Mouse (Mus musculus) gonadal fat pad, adult 2 months (tissue): ENCODE measurements around the gene Ttc34. TPM values are rescaled to one million over a fixed set of nuclear protein-coding genes. Genes with fewer than 3 reads are reported as not detected.
A peak's percentile ranks its signal among the peaks of the same experiment; 100 is the strongest.

ENCODE experiments used
- DNase-seq: peaks from one replicate; pipeline ENCODE4 v3.0.0-alpha.2; 2012; ENCODE audit warnings: low read depth
- polyA plus RNA-seq: library from polyadenylated mRNA; depleted of rRNA; stranded (reverse); fragments of >200 nt; gene quantifications from 2 replicates; pipeline ENCODE4 v1.2.3, GENCODE M21; 2012; rRNA removed

Ttc34 gene
- polyA plus RNA-seq, 1 experiment, result 0.92 TPM

DNA sequence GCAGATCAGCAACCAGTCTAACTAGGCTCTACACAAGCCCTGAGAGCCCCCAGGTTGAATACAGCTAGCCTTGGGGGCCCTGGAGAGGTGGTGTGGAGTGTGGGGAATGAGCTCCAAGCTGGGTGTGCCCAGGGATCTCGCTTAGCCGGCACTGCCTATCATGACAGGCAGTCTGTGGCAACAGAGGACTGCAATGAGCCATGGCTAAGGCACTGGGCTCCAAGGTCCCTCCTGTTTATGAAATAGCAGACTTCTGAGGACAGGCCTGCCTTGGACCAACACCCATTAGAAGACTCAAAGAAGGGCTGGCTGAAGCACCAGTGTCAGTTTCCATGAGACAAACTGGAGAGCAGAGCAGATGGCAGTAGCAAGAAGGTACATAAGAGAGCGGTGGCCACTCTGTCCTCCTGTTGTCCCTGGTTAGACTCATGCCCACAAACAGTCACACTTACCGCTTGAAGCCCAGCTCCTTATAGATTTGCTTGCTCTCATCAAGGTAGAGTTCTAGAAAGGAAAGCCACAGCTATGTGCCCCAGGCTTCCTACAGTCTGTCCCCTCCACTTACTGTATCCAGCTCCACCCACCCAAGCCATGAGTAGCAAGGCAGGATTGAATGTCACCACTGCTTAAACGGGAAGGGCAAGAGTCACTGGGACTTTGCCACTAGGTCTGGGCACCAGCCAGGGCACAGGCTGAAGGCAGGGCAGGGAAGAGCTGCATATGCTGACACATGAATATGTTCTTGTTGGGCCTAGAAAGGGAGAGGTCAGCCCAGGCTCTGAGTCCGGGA is 60.6 kb downstream of the Ttc34 start:
- no peak for DNase-seq

DNA sequence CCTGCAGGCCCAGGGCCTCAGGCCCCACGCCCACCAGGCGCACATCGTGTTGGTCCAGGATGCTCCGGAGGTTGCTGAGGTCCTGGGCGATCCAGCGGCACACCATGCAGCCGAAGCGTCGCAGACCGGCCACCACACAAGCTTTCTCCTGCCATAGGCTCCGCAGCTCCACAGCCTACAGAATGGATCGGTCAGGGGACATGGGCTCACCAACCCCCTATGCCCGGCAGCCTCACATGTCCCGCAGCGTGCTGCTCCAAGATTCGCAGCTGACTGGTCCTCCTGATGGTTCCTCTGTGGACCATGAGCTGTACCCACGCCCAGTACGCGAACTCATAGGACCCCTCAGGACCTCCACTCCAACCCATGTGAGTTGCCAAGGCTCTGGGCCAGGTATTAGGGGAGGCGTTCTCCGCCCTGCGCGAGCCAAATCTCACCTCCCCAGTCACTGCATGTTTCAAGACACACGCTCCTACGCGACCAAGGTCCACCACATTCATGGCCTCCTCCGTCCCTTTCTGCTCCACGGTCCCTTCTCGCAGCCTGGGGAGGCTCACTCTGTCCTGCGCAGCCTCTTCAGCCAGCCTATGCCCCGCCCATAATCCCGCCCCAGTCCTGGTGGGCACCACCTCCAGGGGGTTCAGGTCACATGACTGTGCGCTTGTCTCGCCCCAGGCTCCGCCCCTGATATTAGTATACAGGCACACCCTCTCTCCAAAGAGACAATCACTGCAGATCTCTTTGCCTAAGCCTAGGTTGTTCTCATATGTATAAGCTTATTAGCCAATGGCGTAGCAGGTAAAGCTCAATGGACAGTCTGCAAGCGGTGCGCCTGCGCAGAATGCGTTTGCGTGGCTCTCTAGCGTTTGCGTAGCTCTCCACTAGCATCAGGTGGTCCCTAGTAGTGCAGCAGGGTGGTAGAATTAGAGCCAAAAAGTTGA is 61.5 kb downstream of the Ttc34 start, which contains the start of gene Fam213b:
Gene Fam213b, minus strand, starts transcription at position 630 of the 941 bp plus-strand sequence.
- peak; percentile 66 for DNase-seq

DNA sequence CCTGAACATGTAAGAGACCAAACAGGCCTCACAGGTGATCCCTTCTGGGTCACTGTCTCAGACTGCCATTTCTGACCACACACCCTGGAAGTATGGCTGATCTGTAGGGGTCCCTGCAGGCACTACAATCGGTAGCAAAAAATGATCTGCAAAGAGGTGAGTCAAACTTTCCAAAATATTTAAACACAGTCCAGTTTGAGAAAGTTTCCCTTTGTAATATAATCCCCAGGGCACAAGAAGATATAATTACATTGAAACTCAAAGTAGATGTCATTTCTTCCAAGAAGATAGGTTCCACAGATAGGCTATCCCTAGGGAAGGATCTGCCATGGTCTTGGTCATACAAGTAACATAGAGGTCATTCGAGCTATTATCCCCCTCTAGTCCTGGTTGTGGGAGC is 65.1 kb downstream of the Ttc34 start:
- no peak for DNase-seq

DNA sequence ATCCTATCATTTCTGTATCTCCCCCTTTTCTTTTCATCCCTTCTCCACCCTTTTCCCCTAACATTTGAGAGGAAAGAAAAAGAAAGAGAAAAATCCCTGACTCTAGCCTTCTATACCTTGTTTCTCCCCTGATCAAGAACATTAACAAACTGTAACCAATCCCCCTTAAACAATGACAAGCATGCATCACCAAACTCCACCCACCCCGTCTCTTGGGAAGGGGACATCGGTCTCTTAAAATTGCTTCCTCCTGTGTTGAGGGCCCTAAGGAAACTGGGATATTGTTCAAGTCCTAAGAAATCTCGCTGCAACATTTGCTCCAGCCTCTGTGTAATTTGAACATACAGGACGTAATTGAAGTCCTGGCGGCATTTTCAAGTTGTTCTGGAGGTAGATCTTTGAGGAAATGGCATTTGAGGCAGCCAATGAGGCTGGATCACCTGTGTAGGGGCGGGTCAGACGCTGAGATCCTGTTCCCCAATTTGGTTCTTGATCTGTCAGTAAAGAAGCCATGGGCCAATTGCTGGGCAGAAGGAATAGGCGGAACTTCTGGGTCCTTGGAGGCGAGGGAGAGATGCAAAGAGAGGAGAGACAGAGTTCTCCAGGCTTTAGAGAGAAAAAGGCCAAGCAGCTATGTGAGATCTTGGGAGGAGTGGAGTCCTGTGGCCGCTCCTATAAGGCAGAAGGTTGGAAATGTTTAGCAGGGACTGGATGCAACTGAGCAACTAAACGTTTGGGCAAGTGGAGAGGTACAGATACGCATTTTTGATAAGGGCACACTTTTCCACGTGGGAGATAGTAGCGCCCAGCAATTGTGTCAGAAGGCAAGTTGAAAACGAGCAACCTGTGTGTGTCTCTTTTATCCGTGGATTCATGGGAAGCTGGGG is 67.2 kb downstream of the Ttc34 start:
- peak; percentile 70 for DNase-seq

DNA sequence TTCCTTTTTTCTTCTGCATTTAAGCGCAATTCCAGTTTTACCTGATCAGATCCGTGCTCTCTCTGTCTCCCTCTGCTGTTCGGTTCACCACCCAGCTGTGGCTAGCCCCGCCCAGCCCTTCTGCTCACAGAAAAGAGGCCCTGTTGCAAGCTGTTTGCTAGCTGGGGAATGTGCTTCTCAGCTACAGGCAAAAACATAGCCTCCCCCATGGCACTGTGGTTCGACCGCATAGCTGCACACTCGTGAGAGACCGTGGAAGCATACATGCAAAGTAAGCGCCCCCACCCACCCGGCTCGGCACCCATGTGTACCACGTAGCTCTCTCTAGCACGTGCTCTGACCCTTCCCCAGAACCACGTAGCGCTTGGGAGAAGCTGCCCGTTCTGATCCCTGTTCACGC is 70.6 kb downstream of the Ttc34 start:
- no peak for DNase-seq

DNA sequence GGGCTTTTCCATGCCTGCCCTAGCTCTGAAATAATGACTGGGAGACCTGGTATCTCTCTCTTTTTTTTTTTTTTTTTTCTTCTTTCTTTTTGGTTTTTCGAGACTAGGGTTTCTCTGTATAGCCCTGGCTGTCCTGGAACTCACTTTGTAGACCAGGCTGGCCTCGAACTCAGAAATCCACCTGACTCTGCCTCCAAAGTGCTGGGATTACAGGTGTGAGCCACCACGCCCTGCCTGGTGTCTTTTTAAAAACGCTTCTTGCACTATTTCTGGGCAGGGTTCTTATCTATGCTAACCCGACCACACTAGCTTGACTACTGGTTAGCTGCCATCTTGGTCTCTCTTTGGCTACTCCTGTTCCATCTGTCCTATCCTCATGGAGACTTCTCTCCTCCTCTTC is 71.2 kb downstream of the Ttc34 start:
- no peak for DNase-seq

DNA sequence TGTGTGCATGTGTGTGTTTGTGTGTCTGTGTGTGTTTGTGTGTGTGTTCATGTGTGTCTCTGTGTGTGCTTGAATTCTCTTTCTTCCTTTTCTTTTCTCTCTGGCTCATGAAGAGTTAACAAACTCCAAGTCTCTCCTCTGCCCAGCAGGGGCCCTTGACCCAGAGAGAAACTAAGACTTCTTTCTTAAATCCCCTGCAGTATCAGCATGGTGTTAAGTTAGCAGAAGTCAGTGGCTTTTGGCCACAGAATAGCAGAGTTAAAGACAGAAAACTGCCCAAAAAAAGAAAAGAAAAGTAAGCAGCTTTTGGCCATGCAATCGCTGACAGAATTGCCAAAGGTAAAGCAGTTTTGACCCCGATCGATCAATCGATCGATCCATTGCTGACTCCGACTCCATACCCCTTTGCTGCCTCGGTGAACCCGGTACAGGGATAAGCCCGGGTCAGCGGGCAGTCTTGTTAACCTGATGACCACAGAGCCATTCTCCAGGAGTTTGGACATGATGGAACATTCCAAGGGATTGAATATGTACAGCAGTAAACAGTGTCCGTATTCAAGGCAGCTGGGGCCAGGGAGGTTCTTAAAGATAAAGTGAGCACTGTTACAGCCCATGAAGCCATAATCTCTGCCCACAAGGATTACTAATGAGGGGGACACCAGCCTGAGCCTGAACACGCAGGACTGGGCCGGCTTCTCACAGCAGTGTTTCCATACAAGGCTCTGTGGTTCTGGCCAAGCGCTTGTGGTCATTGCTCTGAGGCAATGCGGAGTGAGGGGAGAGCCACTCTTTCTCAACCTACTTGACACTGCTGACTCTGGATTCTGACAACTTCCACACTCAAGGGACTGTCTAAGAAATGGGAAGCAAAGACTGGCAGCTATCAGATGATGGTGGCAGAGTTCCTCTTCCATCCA is 73.6 kb downstream of the Ttc34 start:
- DNase-seq, result no peak

DNA sequence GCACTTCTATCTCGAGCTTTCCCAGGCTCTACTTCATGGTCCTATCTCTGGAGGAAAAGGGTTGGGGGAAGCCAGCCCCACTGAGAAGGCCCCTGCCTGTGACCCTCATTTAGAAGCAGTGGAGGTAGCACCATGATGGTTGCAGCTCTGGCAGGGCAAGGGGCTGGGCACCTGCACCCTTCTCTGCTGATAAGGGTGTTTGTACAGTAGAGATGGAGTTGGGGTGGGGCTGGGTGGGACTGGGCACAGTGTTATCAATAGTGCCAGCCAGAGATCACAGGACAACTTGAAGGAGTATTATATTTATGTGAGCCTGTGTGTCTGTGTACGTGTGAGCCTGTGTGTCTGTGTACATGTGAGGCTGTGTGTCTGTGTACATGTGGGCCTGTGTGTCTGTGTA is 74.4 kb downstream of the Ttc34 start:
- DNase-seq, result no peak

DNA sequence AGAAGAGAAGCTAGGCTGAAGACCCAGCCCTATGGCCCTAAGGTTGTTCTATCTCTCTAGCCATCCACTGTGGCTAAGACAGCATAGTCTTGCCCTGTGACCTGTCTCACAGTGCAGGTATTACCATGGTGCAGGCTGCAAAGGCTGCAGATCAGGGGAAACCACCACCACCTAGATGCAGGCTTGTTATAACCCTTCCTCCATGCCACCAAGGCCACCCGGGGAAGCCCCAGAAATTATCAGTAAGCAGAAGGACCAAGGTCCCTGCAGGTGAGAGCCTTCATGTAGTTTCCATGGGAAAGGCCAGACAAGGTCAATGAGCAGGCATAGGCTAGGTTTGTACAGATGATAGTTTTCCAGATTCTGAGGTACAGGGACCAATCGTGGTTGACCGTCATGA is 76.6 kb downstream of the Ttc34 start:
- DNase-seq, result no peak

DNA sequence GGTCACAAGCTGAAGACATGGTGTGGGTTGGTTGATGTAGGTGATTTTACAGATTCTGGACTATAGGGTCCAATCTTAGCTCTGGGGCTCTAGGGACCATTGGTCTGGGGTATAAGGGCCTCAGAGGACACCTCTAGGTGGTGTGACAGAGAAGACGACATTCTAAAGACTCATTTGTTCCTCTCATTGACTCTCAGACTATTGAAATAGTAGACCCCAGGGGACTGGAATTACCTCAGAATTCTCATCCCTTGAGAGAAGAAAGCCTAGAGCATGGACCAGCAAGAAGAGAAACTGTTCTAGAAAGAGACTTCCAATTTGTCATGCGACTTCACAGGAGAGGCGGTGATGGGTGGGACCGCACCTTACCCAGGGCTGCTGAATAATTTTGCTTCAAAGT is 77.0 kb downstream of the Ttc34 start:
- DNase-seq, result no peak

DNA sequence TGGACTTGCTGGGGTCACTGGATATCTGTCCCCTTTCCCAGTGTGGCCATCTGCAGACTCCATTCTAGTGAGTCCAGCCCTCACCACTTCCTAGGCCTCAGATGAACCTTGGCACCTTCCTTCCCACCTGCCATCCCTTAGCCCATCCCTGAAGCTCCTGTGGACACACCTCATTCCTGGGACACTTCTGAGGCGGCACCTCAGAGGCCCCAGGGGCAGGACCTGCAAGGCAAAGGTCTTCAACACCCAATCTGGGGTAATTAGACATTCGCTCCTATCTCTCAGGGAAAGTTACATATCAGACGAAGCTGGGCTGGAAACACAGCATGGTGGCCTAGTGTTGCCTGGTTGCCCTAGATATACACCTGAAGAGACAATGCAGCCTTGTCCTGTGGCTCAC is 77.4 kb downstream of the Ttc34 start:
- no peak for DNase-seq

DNA sequence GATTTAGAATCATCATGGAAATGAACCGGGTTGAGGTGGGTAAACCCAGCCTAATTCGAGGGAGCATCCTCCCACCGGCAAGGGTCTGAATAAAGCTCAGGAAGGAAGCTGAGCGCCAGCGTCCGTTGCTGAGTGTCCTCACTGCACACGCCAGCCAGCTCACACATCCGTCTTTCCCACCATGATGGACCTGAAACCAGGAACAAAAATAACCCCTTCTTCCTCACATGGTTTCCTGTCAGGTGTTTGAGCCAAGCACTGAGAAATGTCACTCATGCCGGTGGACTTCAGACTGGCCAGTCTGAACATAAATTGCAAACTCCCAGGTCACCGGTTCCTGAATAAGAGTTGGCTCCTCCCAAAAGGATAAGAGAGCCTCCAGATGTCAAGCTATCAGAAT is 78.0 kb downstream of the Ttc34 start:
- DNase-seq, result no peak

DNA sequence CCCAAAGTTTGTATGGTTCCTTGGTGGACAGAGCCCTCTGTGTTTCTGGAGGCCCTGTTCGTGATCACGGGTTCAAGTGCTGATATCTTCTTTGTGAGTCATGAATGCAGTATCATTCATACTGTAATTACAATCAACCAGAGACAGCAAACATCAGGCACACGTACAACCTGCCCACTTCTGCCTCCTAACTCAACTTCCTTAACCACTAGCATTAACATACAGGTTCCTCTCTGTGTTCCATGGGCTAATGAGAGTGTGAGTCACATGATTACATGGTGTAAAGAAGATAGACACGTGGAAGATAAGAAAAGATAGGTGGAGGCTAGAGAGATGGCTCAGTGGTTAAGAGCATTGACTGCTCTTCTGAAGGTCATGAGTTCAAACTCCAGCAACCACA is 79.4 kb downstream of the Ttc34 start:
- no peak for DNase-seq

Other genes starting within 250 kb of the Ttc34 start
- gene Prdm16, start 200.6 kb upstream of the Ttc34 start, polyA plus RNA-seq, result 7.3 and 9.2 TPM in 2 replicates
- gene Actrt2, start 169.6 kb upstream of the Ttc34 start, polyA plus RNA-seq, result 1.6 and 2.4 TPM in 2 replicates
- gene Mmel1, start 32.1 kb downstream of the Ttc34 start, polyA plus RNA-seq, result 0.32 and 0.56 TPM in 2 replicates
- 54.8 and 120 TPM in 2 replicates for gene Fam213b, start 61.7 kb downstream of the Ttc34 start, polyA plus RNA-seq
- 16.2 and 18.6 TPM in 2 replicates for gene Tnfrsf14, start 91.1 kb downstream of the Ttc34 start, polyA plus RNA-seq
- gene Hes5, start 123.5 kb downstream of the Ttc34 start, polyA plus RNA-seq, result 0.32 and 0.69 TPM in 2 replicates
- gene Pank4, start 126.7 kb downstream of the Ttc34 start, polyA plus RNA-seq, result 33.1 and 36.1 TPM in 2 replicates
- gene Plch2, start 219.3 kb downstream of the Ttc34 start, polyA plus RNA-seq, result 7.8 and 10.8 TPM in 2 replicates
- gene Pex10, start 229.6 kb downstream of the Ttc34 start, polyA plus RNA-seq, result 17.1 and 20.4 TPM in 2 replicates
- gene Rer1, start 248.9 kb downstream of the Ttc34 start, polyA plus RNA-seq, result 94.6 and 115 TPM in 2 replicates
- 7.7 and 10.2 TPM in 2 replicates for gene Morn1, start 249.1 kb downstream of the Ttc34 start, polyA plus RNA-seq